Mouse (Mus musculus): ENCODE measurements around the gene Etfb. TPM values are rescaled to one million over a fixed set of nuclear protein-coding genes. Genes with fewer than 3 reads are reported as not detected.

The Etfb gene
- polyA plus RNA-seq, 1 experiment from 2014 or later, result 348 TPM

DNA sequence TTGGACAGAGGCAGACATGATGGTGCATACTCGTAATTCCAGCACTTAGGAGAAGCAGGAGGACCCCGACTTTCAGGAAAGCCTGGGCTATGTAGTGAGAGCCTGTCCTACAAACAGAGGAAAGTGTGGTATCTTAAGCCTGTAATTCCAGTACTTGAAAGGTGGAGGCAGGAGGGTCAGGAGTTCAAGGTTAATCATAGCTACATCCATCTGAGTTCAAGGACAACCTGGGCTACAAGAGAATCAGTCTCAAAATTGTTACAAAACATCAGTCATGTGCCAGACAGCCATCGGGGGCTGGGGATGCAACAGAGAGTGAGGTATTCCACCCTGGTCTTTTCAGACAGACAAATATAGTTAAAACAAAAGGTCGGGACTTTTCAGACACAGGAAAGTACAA, 11.0 kb upstream of the Etfb start:
- H3K4me2 ChIP-seq, result no peak overlapping the region
- H3K4me3 ChIP-seq (replicated peaks), result no peak overlapping the region
- H3K4me1 ChIP-seq, result no peaks in the 10 kb centered on the region
- H3K9me3 ChIP-seq (replicated peaks), result no peaks in the 10 kb centered on the region
- WGBS, result 74% methylated on average over 4 of the region's 4 CpGs
- H3K36me3 ChIP-seq, result no peaks in the 10 kb centered on the region
- no peak for ATAC-seq (replicated peaks; ENCODE audit: low FRiP score)
- no peak overlapping the region for H3K9ac ChIP-seq
- H3K27ac ChIP-seq, result no peak overlapping the region
- no peaks in the 10 kb centered on the region for H3K27me3 ChIP-seq

DNA sequence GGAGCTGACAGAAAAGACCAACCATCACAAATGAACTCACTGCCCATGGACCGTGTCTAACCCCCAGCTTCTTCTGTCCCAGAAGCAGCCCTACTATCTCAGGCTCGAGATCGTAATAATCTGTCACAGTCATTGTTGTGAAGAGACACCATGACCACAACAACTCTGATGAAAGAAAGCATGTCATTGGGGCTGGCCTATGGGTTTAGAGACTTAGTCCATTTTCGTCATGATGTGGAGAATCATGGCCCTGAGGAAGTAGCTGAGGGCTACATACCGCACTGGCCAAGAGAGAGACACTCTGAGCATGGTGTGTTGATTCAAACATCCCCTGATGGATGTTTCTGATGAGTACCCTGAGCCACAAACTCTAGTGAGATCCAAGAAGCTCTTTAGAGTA, 9.2 kb upstream of the Etfb start:
- ATAC-seq (replicated peaks; ENCODE audit: low FRiP score), result no peak
- Histone ChIP-seq H3K9ac (no peak overlapping the region), H3K36me3 (no peaks in the 10 kb centered on the region), H3K4me3 (replicated peaks) (no peak overlapping the region), H3K27me3 (no peaks in the 10 kb centered on the region), H3K4me2 (no peak overlapping the region), H3K9me3 (replicated peaks) (no peaks in the 10 kb centered on the region), H3K4me1 (no peaks in the 10 kb centered on the region), H3K27ac (no peak overlapping the region)
- WGBS, result 87% methylated on average over 5 of the region's 5 CpGs

DNA sequence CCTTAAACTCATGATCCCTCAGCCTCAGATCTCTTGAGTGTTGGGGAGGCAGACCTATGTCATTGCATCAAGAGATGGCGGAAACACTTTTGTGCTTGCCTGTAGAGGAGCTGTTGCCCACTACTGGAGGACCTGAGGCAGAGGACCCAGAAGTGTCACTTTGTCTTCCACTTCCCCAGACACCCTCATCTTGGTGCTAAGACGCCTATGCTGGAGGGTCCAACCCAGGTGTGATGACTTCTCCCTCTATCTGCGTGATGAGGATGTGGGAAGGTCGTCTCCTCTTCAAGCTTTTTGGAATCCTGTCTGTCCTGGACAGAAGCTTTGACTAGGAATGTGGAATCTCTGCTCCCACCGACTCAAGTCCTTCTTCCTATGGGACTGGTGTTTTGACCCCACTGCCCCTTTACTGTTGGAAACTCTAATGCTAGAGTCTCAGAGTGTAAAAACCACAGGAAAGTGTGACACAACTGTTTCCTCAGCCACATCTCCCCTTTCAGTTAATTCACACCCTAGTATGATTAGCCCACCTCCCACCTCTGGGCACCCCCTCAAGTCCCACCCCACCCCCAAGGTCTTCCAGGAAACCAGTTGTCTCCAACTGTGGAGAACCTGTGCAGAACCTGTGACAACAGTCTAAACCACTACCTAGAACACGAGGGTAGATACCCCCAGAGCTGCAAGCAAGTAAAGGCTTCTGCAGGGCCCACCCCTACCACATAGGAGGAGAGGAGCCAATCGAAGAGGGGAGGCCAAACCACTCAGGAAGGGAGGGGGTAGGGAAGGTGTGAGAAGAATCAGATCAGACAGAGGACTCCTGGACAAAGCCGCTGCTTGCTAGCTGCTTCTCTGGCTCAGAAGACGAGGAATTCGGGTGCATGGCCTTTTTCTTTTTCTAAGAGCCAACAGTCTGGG, 7.3 kb upstream of the Etfb start, which contains the start of gene Nkg7:
Gene Nkg7, plus strand, starts transcription at position 733 of the 915 bp plus-strand sequence.
- WGBS, result 65% methylated on average over 10 of the region's 10 CpGs
- Histone ChIP-seq H3K27ac (no peak within 1 kb of the TSS), H3K9ac (no peak within 1 kb of the TSS), H3K4me3 (replicated peaks) (no peak within 1 kb of the TSS), H3K36me3 (no peaks in the 10 kb centered on the region), H3K4me2 (no peak within 1 kb of the TSS), H3K4me1 (no peaks in the 10 kb centered on the region), H3K27me3 (no peaks in the 10 kb centered on the region), H3K9me3 (replicated peaks) (no peaks in the 10 kb centered on the region)
- no peak for ATAC-seq (replicated peaks; ENCODE audit: low FRiP score)

DNA sequence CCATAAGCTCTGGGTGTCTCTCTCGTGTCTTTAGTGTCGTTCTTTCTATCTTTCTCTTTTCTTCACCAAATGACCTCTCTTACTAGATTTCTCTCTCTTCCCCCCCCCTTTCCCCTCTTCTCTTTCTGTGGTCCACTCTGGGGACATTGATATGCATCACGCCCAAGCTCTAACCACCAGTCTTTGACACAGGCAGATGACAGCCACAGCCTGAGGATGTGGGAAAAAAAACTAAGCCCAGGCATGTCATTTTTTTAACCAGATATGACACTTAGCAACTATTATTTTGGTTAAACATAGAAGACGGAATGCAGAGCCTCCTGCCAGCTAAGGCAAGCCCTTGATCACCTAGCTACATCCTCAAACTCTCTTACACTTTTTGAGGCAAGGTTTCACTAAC, 5.3 kb upstream of the Etfb start:
- no peak for ATAC-seq (replicated peaks; ENCODE audit: low FRiP score)
- H3K36me3 ChIP-seq, result no peaks in the 10 kb centered on the region
- 81% methylated on average over 4 of the region's 4 CpGs for WGBS
- peaks cover 8% of the 10 kb centered on the region for H3K4me1 ChIP-seq
- no peak overlapping the region for H3K4me2 ChIP-seq
- H3K9ac ChIP-seq, result no peak overlapping the region
- H3K27me3 ChIP-seq, result no peaks in the 10 kb centered on the region
- H3K4me3 ChIP-seq (replicated peaks), result no peak overlapping the region
- no peak overlapping the region for H3K27ac ChIP-seq
- no peaks in the 10 kb centered on the region for H3K9me3 ChIP-seq (replicated peaks)

DNA sequence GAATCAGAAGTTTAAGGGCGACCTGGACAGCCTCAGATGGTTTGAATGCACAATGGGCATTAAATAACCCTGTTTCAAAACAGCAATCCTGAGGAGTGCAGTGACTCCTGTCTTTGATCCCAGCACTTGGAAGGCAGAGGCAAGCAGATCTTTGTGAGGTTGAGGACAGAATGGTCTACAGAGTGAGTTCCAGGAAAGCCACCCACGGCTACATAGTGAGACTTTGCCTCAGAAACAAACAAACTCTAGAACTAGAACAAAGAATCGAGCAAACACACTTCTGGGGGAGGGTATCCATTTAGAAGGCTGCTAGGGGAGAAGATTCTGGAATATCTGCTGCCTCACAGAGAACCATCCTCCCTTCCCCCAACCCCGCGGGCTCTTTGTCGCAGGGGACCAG, 3.4 kb upstream of the Etfb start, which contains the start of gene Cldnd2:
Gene Cldnd2, plus strand, starts transcription at position 301 of the 400 bp plus-strand sequence.
- H3K9ac ChIP-seq, result no peak within 1 kb of the TSS
- H3K4me3 ChIP-seq (replicated peaks), result no peak within 1 kb of the TSS
- WGBS, result 87% methylated on average over 6 of the region's 6 CpGs
- no peak within 1 kb of the TSS for H3K27ac ChIP-seq
- ATAC-seq (replicated peaks; ENCODE audit: low FRiP score), result no peak
- H3K36me3 ChIP-seq, result no peaks in the 10 kb centered on the region
- no peaks in the 10 kb centered on the region for H3K27me3 ChIP-seq
- H3K4me2 ChIP-seq, result no peak within 1 kb of the TSS
- H3K4me1 ChIP-seq, result peaks cover 18% of the 10 kb centered on the region
- no peaks in the 10 kb centered on the region for H3K9me3 ChIP-seq (replicated peaks)

DNA sequence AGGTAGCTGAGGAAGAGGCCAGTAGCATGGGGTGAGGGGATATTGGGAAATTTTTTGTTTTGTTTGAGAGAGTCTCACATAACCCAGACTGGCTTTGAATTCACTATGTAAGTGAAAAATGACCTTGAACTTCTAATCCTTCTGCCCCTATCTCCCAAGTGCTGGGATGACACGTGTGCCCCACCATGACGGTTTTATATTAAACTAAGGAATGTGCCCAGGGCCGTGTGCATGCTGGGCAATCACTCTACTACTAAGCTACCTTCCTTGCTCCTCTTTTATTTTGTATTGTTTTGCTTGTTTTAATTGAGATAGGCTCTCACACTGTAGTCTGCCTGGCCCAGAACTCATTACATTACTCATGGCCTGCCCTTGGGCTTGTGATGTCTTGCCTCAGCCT, 2.8 kb upstream of the Etfb start:
- Histone ChIP-seq H3K4me3 (replicated peaks) (no peak overlapping the region), H3K4me2 (no peak overlapping the region), H3K4me1 (peaks cover 18% of the 10 kb centered on the region), H3K36me3 (no peaks in the 10 kb centered on the region), H3K27ac (no peak overlapping the region), H3K9ac (no peak overlapping the region), H3K9me3 (replicated peaks) (no peaks in the 10 kb centered on the region), H3K27me3 (no peaks in the 10 kb centered on the region)
- ATAC-seq (replicated peaks; ENCODE audit: low FRiP score), result no peak
- WGBS, result 79% methylated on average over 3 of the region's 3 CpGs

DNA sequence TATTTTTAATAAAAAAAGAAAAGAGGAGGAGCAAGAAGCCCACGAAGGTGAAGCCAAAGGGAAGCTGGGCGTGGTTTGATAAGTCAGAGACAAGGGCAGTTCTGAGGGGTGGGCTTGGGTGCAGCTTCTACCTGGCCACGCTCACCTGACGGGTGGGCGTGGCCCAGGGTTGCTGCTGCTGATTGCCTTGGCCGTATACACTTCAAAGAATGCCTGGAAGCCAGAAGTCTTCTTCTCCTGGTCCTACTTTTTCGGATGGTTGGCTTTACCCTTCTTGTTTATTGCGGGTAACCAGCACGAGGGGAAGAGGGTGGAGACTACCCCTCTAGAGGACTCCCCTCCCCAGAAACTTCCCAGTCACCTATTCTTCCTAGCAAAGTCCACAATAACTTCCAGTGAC, 1.2 kb upstream of the Etfb start:
- Histone ChIP-seq H3K4me3 (replicated peaks) (peak overlapping the region; percentile 52), H3K9ac (peak overlapping the region; percentile 55), H3K4me1 (peaks cover 18% of the 10 kb centered on the region), H3K27me3 (no peaks in the 10 kb centered on the region), H3K9me3 (replicated peaks) (no peaks in the 10 kb centered on the region), H3K27ac (peak overlapping the region; percentile 98), H3K4me2 (peak overlapping the region; percentile 81), H3K36me3 (peaks cover 4% of the 10 kb centered on the region; the same call in 1 of the 2 replicates)
- ATAC-seq (replicated peaks; ENCODE audit: low FRiP score), result no peak
- 10% methylated on average over 9 of the region's 9 CpGs for WGBS

DNA sequence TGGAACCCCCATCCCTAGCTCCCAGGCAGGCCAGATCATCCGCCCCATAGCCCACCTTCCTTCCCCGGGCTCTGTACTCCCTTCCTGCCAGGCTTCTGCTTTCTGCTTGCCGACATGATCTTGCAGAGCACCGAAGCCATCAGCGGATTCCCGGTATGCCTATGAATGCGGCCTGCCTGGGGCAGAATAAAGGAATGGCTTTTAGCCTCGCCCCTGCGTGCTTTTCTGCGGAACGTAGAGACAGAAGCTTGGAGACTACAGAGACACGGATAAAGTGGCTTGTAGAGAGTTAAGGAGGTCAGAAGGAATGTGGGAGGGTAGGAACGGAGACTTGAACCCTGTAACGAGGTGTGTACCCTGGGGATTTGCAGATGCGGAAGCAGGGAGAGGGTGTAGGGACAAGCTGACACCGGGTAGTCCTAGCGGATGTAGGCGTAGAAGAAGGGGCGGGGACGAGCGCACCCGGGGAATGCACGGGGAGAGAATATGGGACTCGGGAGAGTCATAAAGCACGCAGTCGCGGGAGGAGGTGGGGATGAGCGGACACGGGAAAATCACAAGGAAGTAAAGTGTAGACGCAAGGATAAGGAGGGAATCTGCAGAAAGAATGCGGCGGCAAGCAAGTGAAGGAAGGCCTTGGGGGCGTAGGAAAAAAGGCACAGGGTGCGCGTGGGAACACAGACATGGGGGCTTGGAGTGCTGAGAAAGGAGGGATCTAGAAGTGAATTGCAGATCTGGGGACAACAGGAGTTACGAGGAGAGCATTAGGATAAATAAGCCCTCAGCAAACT, 562 bp upstream of the Etfb start:
- under 1% methylated on average over 36 of the region's 36 CpGs for WGBS
- ATAC-seq (replicated peaks; ENCODE audit: low FRiP score), result peak; percentile 92
- Histone ChIP-seq H3K27ac (peak overlapping the region; percentile 98), H3K27me3 (no peaks in the 10 kb centered on the region), H3K4me3 (replicated peaks) (peak overlapping the region; percentile 52), H3K36me3 (peaks cover 4% of the 10 kb centered on the region; the same call in 1 of the 2 replicates), H3K9ac (peak overlapping the region; percentile 55), H3K9me3 (replicated peaks) (no peaks in the 10 kb centered on the region), H3K4me2 (peak overlapping the region; percentile 81), H3K4me1 (peaks cover 18% of the 10 kb centered on the region)

DNA sequence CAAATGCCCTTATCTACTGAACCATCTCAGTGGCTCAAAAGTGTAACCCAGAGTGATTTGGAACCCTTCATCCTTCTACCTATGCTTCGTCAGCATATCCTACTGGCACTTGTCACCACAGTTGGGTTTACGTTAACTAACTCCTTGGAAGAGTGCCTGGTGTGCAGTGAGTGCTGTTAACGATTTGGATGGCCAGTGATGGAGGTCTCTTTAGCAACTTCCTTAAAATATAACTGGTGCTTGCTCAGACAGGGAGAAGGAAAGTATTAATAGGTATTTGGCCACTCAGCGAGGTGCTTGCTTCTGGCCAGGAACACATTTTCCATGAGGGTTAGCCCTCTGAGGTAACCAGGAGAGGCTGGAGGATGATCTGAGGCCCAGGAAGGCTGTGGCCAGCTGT, 3.9 kb downstream of the Etfb start:
- Histone ChIP-seq H3K9me3 (replicated peaks) (no peaks in the 10 kb centered on the region), H3K4me1 (peaks cover 13% of the 10 kb centered on the region), H3K9ac (no peak overlapping the region), H3K27me3 (no peaks in the 10 kb centered on the region), H3K36me3 (peaks cover 23% of the 10 kb centered on the region), H3K4me2 (no peak overlapping the region), H3K27ac (no peak overlapping the region), H3K4me3 (replicated peaks) (no peak overlapping the region)
- no peak for ATAC-seq (replicated peaks; ENCODE audit: low FRiP score)
- 86% methylated on average over 4 of the region's 4 CpGs for WGBS

DNA sequence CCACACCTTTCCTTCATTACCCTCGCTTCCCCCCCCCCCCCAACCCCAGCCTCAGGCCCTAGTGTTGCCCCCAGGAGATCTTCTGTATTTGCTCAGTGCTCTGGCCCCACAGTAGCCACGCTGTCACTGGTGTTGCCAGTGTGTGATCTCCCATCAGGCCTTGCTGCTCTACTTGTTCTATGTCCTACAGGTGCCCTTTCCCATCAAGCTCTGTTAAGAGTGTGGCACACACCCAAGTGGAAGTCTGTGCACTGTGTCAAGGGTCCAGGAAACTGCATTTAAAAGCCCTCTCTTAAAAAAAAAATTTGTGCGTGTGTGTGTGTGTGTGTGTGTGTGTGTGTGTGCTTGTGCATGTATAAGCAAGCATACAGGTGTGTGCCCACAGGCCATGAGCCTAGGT, 4.4 kb downstream of the Etfb start:
- Histone ChIP-seq H3K36me3 (peaks cover 27% of the 10 kb centered on the region), H3K4me3 (replicated peaks) (no peak overlapping the region), H3K4me1 (peaks cover 10% of the 10 kb centered on the region), H3K4me2 (no peak overlapping the region), H3K27me3 (no peaks in the 10 kb centered on the region), H3K9ac (no peak overlapping the region), H3K27ac (no peak overlapping the region), H3K9me3 (replicated peaks) (no peaks in the 10 kb centered on the region)
- no peak for ATAC-seq (replicated peaks; ENCODE audit: low FRiP score)
- 89% methylated on average over 3 of the region's 3 CpGs for WGBS

DNA sequence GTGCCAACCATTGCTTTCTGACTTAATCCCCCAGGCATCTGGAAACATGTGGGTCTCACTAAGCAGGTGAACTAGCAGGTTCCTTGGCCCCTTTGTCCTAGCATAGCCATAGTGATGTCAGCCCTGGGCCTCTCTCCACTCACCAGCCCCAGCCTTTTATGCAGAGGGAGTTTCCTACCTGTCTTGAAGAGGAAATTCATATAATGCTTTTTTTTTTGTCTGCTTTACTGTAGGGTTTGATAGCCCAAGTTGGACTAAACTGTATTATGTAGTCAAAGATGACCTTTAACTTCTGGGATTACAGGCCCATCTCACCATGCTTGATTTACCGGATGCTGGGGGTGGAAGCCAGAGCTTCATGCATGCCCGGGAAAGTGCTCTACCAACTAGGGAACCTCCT, 5.9 kb downstream of the Etfb start:
- Histone ChIP-seq H3K4me3 (replicated peaks) (no peak overlapping the region), H3K9ac (no peak overlapping the region), H3K36me3 (peaks cover 43% of the 10 kb centered on the region), H3K9me3 (replicated peaks) (no peaks in the 10 kb centered on the region), H3K4me1 (peaks cover 4% of the 10 kb centered on the region), H3K27ac (no peak overlapping the region), H3K27me3 (no peaks in the 10 kb centered on the region), H3K4me2 (no peak overlapping the region)
- ATAC-seq (replicated peaks; ENCODE audit: low FRiP score), result no peak
- 99% methylated on average over 2 of the region's 2 CpGs for WGBS

DNA sequence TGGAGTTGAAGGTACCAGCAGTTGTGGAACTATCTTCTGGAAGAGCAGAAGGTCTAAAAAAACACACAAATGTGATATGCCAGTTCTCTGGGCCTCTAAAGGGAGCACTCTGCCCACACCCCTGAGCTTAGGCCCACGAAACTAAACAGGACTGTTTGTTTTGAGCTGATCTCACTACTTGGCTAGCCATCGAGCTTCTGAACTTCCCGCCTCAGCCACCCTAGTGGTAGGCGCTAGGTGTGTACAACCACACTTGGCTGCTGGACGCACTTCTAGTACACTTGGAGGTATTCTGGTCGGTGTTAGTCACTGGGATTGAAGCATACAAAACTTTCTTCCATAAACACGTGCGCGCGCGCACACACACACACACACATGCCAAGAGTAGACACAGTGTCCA, 7.8 kb downstream of the Etfb start:
- Histone ChIP-seq H3K4me2 (no peak overlapping the region), H3K9ac (no peak overlapping the region), H3K4me3 (replicated peaks) (no peak overlapping the region), H3K36me3 (peaks cover 61% of the 10 kb centered on the region), H3K27ac (no peak overlapping the region), H3K27me3 (no peaks in the 10 kb centered on the region), H3K4me1 (no peaks in the 10 kb centered on the region), H3K9me3 (replicated peaks) (no peaks in the 10 kb centered on the region)
- ATAC-seq (replicated peaks; ENCODE audit: low FRiP score), result no peak
- WGBS, result 95% methylated on average over 11 of the region's 11 CpGs

All from kidney, embryonic 15.5 days (tissue).